Mouse (Mus musculus): ENCODE results near the gene Gpr139. TPM values are rescaled to one million over a fixed set of nuclear protein-coding genes. Genes with fewer than 3 reads are reported as not detected.

Gene Gpr139
- polyA plus RNA-seq (2012; rRNA removed; ENCODE audit: low replicate concordance), result not detected in 2 replicates

DNA sequence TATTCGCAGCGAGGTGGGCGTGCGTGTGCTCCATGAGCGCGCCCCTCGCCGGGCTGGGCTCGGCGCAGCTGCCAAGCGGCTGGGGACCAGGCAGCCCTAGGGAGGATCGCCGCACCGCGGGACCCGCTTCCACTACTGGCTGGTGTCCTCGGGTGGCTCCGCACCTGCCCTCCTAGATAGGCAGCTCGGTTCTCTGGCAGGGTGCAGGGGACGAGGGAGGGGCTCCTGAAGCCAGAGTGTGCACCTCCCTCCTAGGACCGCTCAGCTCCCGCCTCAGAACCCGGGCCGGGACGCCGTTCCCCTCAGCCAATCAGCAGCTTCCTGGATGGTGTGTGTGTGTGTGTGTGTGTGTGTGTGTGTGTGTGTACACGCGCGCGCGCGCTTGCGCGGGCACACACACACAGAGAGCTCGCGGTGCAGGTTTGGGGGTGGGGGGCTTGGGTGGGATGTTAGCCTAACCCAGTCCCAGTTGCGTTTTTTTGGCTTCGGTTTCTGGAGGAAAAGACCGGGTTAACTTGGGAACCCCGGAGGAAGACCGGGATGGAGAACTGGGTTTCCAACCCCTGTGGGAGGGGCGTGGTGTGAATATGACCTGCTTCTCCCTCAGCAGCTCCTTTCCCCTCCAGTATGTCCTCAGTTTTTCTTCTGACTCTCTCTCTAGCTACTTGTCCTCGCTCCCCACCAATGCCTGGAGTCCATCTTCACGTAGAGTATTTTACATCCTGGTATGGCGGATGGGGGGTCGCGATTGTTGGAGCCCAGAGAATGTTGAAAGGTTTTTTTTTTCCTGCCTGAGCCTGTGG is at the start of gene Gpr139:
Gene Gpr139 (minus strand): TSS at position 263 of the 803 bp plus-strand sequence.

Other genes starting within 250 kb of the Gpr139 start
- gene Gprc5b, start 189.4 kb downstream of the Gpr139 start, polyA plus RNA-seq (2012; rRNA removed; ENCODE audit: low replicate concordance), result 109 and 114 TPM in 2 replicates